Mouse (Mus musculus): ENCODE measurements around the gene Slc20a1.

Gene Slc20a1

GRCm38 (mm10) chr2:129198436-129199327 lies at the start of gene Slc20a1:
Gene Slc20a1, plus strand, starts transcription at chr2:129198764.
- in situ Hi-C loops (cut with MboI, MseI) = loop anchor here (5.0 kb wide), 1 partner anchor 66 kb away; no protein-coding TSS in a partner anchor

- in situ Hi-C loops (cut with MboI, MseI) = no loop called here
These were observed 49.7 kb upstream of the Slc20a1 start for GRCm38 (mm10) chr2:129148836-129149235.

GRCm38 (mm10) chr2:129150386-129150785 lies 48.2 kb upstream of the Slc20a1 start:
- in situ Hi-C loops (cut with MboI, MseI) = no loop called here

GRCm38 (mm10) chr2:129151111-129151510 lies 47.5 kb upstream of the Slc20a1 start:
- in situ Hi-C loops (cut with MboI, MseI) = no loop called here

GRCm38 (mm10) chr2:129152751-129153150 lies 45.8 kb upstream of the Slc20a1 start:
- in situ Hi-C loops (cut with MboI, MseI) = no loop called here

- in situ Hi-C loops (cut with MboI, MseI) = no loop called here
These were observed 33.7 kb upstream of the Slc20a1 start for GRCm38 (mm10) chr2:129164815-129165214.

- in situ Hi-C loops (cut with MboI, MseI) = no loop called here
These were observed 31.8 kb upstream of the Slc20a1 start for GRCm38 (mm10) chr2:129166466-129167463.

GRCm38 (mm10) chr2:129173386-129173785 lies 25.2 kb upstream of the Slc20a1 start:
- in situ Hi-C loops (cut with MboI, MseI) = no loop called here

- in situ Hi-C loops (cut with MboI, MseI) = no loop called here
These were observed 24.1 kb upstream of the Slc20a1 start for GRCm38 (mm10) chr2:129174474-129174873.

- in situ Hi-C loops (cut with MboI, MseI) = no loop called here
These were observed 22.9 kb upstream of the Slc20a1 start for GRCm38 (mm10) chr2:129175636-129176035.

GRCm38 (mm10) chr2:129176676-129177420 lies 21.7 kb upstream of the Slc20a1 start:
- in situ Hi-C loops (cut with MboI, MseI) = no loop called here

- in situ Hi-C loops (cut with MboI, MseI) = no loop called here
These were observed 20.9 kb upstream of the Slc20a1 start for GRCm38 (mm10) chr2:129177661-129178060.

GRCm38 (mm10) chr2:129178182-129178908 lies 20.2 kb upstream of the Slc20a1 start:
- in situ Hi-C loops (cut with MboI, MseI) = no loop called here

GRCm38 (mm10) chr2:129179946-129180853 lies 18.4 kb upstream of the Slc20a1 start:
- in situ Hi-C loops (cut with MboI, MseI) = no loop called here

GRCm38 (mm10) chr2:129181509-129181908 lies 17.1 kb upstream of the Slc20a1 start:
- in situ Hi-C loops (cut with MboI, MseI) = no loop called here

- in situ Hi-C loops (cut with MboI, MseI) = no loop called here
These were observed 16.2 kb upstream of the Slc20a1 start for GRCm38 (mm10) chr2:129182412-129182811.

GRCm38 (mm10) chr2:129183561-129184031 lies 15.0 kb upstream of the Slc20a1 start:
- in situ Hi-C loops (cut with MboI, MseI) = no loop called here

- in situ Hi-C loops (cut with MboI, MseI) = no loop called here
These were observed 13.7 kb upstream of the Slc20a1 start for GRCm38 (mm10) chr2:129184853-129185252.

GRCm38 (mm10) chr2:129185611-129186290 lies 12.8 kb upstream of the Slc20a1 start:
- in situ Hi-C loops (cut with MboI, MseI) = no loop called here

Measured in T-helper 1 cell (primary cell).